Mouse (Mus musculus): ENCODE data around the gene Zfp846.
"Not testable (repeated sequence)": the region's sequence is repeated elsewhere in the genome, so short reads cannot be mapped to it uniquely, and the experiment has no call there.

The Zfp846 gene

DNA sequence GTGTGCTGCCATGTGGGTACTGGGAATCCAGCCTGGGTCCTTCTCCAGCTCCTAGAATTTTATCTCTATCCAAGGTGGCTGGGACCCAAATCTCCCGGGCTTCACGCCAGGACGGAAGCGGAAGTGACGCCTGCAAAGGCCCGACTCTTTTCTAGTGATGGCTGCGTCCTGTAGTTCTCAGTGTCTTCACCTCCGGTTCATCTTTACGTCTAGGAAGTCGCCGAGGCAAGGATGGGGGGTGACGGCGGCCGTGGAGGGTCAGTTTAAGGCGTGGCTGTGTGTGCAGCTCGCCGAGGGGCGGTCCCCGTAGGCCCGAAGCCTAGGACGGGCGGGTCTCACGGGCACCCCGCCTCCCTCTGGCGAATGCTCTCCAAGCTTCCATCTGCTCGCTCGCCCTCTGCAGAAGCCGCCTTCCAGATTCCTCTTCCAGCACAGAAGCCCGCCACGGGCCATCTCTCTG, at the start of gene Zfp846:
Zfp846 (plus strand) TSS at position 117 of the 460 bp plus-strand sequence.
- peak; percentile 93 for DNase-seq (ENCODE audit: low read depth, low spot score)

- DNase-seq (ENCODE audit: low read depth, low spot score) = no peak
Measured at GRCm38 (mm10) chr9:20534326-20534926, 46.7 kb upstream of the Zfp846 start.

GRCm38 (mm10) chr9:20536598-20536997, 44.5 kb upstream of the Zfp846 start:
- no peak for DNase-seq (ENCODE audit: low read depth, low spot score)

DNA sequence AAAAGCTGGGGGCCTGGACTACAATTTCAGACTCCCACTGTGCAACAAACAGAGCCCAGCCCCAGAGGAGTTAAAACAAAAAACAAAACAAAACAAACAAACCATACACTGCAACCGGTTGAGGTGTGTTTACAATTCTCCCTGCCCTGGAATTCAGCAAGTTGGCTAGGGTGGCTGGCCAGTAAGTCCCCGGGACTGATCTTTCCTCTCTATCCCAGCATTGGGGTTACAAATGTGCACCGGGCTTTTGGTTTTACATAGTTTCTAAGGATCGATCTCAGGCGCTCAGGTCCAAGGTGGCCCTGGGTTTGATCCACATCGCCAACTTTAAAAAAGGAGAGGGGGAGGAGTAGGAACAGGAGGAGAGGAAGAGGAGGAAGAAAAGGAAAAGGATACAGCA, 37.6 kb upstream of the Zfp846 start:
- DNase-seq (ENCODE audit: low read depth, low spot score) = no peak

DNA sequence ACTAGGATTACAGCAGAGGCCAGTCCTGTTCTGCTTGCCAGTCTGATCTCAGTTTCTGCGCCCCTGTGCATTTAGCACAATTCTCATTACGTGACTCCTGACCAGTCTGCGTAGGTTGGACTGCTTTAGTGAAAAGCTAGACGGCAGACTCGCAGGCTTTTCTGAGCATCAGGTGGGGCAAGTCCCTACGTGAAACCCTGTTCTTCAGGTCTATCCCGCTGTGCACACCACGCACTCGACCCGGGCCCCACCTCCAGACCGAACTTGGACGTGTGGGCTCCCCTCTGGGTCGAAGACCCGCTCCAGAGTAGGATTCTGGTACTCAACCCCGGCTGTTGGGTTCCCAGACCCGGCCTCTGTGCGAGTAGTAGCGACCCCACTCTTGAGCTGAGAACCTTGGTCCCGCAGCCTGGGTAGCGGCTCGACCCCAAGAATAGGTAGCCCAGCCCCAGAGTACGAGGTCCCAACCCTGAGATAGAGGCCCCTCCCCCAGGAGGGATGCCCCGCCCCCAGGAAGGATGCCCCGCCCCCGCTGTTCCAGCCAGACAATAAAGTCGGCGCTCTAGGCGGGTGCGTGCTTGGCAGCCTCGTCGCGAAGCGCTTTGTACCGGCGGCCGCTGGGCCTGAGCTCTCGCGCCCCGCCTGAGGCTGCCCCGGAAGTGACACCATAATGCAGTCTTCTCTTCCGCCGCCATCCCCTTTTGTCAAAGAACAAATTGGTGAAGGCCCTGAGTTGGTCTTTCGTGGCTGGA, 36.8 kb upstream of the Zfp846 start:
- peak; percentile 73 for DNase-seq (ENCODE audit: low read depth, low spot score)

- no peak for DNase-seq (ENCODE audit: low read depth, low spot score)
Measured at GRCm38 (mm10) chr9:20545151-20545550, 35.9 kb upstream of the Zfp846 start.

- no peak for DNase-seq (ENCODE audit: low read depth, low spot score)
Measured at GRCm38 (mm10) chr9:20551781-20552275, 29.3 kb upstream of the Zfp846 start.

DNA sequence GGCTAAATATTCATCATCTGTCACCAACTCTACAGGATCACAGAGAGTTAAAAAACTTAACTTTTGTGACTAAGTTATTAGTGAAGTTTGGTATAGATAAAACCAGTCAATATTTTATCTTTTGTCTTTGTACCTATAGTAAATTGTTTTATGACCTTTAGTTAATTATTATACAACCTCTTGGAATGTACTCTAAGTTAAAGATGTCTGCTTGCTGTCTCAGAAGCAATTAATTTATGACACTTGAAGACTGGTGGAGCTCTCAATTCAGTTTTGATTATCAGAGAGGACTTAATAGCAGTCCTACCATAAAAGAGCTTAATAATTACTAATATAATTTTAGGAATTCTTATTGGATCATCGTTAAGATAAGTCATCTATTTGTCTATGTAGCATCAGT, 28.4 kb upstream of the Zfp846 start:
- no peak for DNase-seq (ENCODE audit: low read depth, low spot score)

GRCm38 (mm10) chr9:20562177-20562576, 18.9 kb upstream of the Zfp846 start:
- DNase-seq (ENCODE audit: low read depth, low spot score) = no peak

GRCm38 (mm10) chr9:20565326-20566030, 15.6 kb upstream of the Zfp846 start:
- not testable (repeated sequence) for DNase-seq (ENCODE audit: low read depth, low spot score)

DNA sequence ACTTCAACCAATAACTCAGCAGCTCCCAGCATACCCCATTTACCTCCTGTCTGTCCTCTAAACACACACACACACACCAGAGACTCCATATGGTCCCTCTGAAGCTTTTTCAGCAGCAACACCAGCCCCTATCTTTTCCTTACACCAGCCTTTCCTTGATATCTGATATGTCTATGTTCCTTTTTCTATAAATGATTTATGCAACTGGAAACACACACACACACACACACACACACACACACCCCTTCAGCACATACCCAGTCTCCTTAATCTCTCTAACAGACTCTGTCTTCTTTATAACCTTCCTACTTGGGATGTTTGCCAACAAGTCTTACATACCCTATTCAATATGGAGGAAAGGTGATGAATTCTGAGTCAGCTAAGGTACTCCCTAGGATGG, 10.0 kb upstream of the Zfp846 start:
- no peak for DNase-seq (ENCODE audit: low read depth, low spot score)

- DNase-seq (ENCODE audit: low read depth, low spot score) = no peak
Measured at GRCm38 (mm10) chr9:20576591-20576990, 4.5 kb upstream of the Zfp846 start.

DNA sequence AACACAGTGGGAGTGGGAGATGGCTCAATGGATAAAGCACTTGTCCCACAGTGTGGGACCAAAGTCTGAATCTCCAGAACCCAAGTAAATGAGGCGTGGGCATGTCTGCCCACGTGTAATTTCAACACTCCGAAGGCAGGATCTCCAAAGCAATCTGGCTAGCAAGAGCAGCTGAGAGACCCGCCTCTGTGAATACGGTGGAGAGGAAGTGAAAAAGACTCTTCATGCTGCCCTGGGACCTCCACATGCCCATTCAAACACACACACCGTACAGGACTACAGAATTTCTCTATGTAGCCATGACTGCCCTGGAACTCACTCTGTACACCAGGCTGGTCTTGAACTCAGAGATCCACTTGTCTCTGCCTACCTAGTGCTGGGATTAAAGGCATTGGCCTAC, 20.2 kb downstream of the Zfp846 start:
- no peak for DNase-seq (ENCODE audit: low read depth, low spot score)

- no peak for DNase-seq (ENCODE audit: low read depth, low spot score)
Measured at GRCm38 (mm10) chr9:20606269-20606668, 25.2 kb downstream of the Zfp846 start.

DNA sequence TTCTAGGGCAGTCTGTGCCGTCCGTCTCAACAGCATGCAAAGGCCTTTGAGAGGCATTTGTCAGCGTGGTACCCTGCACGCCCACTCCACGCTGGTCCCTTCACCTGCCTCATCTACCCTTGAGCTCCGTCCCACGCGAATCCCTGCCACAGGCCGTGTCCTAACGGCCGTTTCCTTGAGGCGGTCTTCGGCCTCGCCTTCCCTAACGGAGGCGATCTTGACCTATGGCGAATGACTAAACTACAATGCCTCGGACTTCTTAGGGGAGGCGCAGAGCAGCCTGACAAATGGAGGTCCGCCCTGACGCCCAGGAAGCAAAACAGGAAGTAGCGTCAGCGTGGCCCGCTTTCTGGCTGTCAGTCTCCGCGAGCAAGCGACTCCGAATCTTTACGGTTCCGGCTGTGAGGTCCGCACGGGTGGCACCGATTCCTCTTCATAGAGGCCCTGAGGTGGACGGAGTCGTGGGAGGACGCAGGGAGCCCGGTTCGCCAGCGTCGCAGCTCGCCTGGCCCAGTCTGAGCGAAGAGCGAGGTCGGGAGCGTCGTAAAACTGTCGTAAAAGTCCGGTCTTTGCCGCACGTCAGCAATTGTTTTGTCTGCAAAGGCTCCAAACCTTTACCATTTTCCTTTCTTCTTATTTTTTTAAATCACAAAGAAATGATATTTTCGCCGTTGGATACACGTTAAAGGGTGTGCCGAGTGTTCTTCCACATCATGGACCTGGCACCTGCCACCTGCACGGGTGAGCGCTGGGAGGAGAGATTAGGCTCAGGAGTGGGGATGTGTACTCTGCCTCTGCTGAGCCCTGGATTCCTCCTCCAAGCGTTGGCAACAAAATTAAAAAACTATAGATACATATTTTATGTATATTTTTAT, 26.2 kb downstream of the Zfp846 start:
- peak; percentile 78 for DNase-seq (ENCODE audit: low read depth, low spot score)

DNA sequence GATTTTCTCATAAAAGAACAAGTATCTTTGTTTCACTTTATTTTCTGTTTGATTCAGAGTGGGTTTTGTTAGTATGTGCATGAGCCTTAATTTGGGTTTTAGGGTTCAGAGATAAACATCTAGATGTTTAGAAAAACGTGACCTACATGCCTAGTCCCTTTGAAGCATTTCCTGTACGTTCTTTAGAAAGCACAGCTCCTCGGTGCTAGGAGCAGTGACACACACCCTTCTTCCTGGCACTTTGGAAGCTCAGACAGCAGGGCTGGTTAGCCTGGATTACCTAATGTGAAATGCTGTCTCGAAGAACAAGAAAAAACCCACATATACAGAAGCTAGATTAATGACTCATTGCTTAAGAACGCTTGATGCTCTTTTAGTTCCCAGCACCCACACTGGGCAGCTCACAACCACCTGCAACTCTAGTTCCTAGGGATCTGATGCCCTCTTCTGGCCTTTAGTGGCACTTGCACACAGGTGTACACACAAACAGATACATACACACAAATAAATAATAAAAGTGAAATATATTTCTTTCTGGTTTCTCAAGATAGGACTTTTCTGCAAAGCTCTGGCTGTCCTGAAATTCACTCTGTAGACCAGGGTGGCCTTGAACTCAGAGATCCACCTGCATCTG, 28.9 kb downstream of the Zfp846 start:
- no peak for DNase-seq (ENCODE audit: low read depth, low spot score)

DNA sequence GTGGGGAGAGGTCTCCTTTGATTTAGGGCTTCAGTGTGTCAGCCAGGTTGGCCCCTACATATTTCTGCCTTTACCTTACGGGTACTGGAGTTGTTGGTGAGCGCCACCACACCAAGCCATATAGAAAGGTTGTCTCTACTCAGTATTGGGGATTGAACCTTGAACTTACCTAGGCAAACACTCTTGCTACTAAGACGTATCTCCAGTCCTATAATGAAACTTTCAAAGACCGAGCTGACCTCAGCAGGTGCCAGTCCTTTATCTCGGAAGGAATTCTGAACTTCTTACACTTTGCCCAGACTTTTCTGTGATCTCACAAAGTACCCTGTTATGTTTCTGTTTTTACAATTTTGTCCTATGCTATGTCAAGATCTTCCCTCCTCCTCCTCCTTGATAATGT, 30.9 kb downstream of the Zfp846 start:
- DNase-seq (ENCODE audit: low read depth, low spot score) = no peak

GRCm38 (mm10) chr9:20616685-20617084, 35.6 kb downstream of the Zfp846 start:
- no peak for DNase-seq (ENCODE audit: low read depth, low spot score)

- DNase-seq (ENCODE audit: low read depth, low spot score) = no peak
Measured at GRCm38 (mm10) chr9:20631332-20631731, 50.2 kb downstream of the Zfp846 start.

GRCm38 (mm10) chr9:20635676-20636075, 54.6 kb downstream of the Zfp846 start:
- DNase-seq (ENCODE audit: low read depth, low spot score) = not testable (repeated sequence)

GRCm38 (mm10) chr9:20636256-20636655, 55.2 kb downstream of the Zfp846 start:
- DNase-seq (ENCODE audit: low read depth, low spot score) = no peak

Measured in WW6 (cell line).